Mouse (Mus musculus): ENCODE data around the gene Ascl1. TPM values are rescaled to one million over a fixed set of nuclear protein-coding genes. Genes with fewer than 3 reads are reported as not detected.

Ascl1 gene
- polyA plus RNA-seq, 1 experiment from 2014 or later, result 94.5 TPM

DNA sequence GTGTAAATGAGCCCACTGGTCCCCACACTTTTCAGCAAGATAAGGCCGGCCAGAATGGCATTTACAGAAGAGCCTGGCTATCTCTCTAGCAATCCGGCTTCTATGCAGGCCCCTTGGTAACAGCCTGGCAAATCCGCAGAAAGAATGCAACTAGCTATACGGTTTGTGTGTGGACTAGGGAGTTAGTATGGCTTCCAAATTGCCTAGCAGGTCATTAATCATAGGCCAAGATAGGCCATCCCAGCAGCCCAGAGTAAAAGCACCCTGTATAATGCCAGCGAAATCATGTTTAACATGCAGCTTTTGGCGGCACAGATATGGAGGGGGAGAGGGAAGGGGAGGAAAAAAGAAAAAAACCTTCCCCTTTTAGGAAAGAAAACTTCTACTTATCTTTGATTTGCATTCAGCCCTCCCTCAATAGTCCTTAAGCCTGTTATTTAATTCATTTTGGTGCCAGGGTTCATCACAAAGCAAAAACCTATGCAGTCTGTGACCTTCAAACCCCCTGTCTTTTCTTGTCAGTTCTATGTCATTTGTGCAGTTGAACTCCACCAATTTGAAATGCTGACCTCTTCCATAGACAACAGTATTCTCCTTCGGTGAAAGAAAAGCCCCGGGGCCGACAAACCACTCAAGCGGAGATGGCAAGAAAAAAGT, 19.9 kb downstream of the Ascl1 start:
- Histone ChIP-seq H3K27me3 (ENCODE audit: control insufficient read depth, insufficient read depth, low read length) (no peaks in the 10 kb centered on the region), H3K9me3 (ENCODE audit: control insufficient read depth, low read length) (no peaks in the 10 kb centered on the region), H3K9ac (ENCODE audit: low read length) (no peak overlapping the region), H3K27ac (ENCODE audit: low read depth, low read length) (peak overlapping the region; percentile 75), H3K4me1 (ENCODE audit: control insufficient read depth, insufficient read depth, low read length) (peaks cover 28% of the 10 kb centered on the region), H3K36me3 (ENCODE audit: control insufficient read depth, insufficient read depth, low read length) (no peaks in the 10 kb centered on the region), H3K4me3 (ENCODE audit: low read depth, low read length) (no peak overlapping the region), H3K4me2 (no peak overlapping the region)
- DNase-seq (ENCODE audit: low spot score, missing footprints) (peak; percentile 90), ATAC-seq (ENCODE audit: low FRiP score) (peak; percentile 85)
- WGBS, result 14% methylated on average over 10 of the region's 10 CpGs

DNA sequence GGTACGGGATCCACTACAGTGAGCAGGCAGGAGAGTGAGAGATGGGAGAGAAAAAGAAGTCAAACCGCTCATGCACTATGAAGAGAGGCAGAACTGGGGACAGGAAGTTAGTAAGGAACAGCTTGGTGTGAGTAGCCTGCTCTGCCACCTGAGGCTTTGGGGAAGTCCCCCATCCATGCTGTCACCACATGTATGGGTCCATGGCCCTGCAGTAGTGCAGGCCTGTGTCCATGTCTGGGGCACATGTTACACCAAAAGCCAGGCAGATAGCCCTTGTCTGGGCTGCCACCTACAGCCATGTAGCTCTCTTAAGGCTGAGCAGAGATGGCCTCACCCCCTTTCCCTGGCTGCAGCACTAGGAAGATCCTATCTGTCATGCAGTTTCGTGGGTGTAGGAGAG, 42.7 kb downstream of the Ascl1 start:
- Histone ChIP-seq H3K4me2 (no peak overlapping the region), H3K36me3 (ENCODE audit: control insufficient read depth, insufficient read depth, low read length) (no peaks in the 10 kb centered on the region), H3K4me3 (ENCODE audit: low read depth, low read length) (no peak overlapping the region), H3K9ac (ENCODE audit: low read length) (no peak overlapping the region), H3K27me3 (ENCODE audit: control insufficient read depth, insufficient read depth, low read length) (no peaks in the 10 kb centered on the region), H3K4me1 (ENCODE audit: control insufficient read depth, insufficient read depth, low read length) (peaks cover 23% of the 10 kb centered on the region), H3K27ac (ENCODE audit: low read depth, low read length) (no peak overlapping the region), H3K9me3 (ENCODE audit: control insufficient read depth, low read length) (no peaks in the 10 kb centered on the region)
- 98% methylated on average over 3 of the region's 3 CpGs for WGBS
- DNase-seq (ENCODE audit: low spot score, missing footprints) (peak; percentile 53), ATAC-seq (ENCODE audit: low FRiP score) (no peak)

DNA sequence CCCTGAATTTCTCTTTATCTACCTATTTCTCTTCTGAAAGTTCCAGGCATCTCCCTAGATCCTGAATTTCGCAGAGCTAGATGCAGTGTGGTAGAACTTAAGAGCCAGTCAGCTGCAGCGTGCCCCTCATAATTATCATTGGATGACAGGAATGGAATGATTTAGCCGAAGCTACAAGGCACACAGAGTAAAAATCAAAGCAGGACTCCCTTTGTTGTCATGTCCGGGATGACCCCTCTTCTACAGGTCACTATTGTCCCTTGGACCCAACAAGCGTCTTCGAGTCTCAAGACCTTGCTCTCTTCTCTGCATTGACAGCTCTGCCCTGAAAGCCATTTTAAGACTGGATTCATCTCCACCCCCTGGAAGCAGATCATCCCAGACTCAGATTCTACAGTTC, 44.1 kb downstream of the Ascl1 start:
- no peak overlapping the region for H3K27ac ChIP-seq (ENCODE audit: low read depth, low read length)
- peaks cover 23% of the 10 kb centered on the region for H3K4me1 ChIP-seq (ENCODE audit: control insufficient read depth, insufficient read depth, low read length)
- H3K36me3 ChIP-seq (ENCODE audit: control insufficient read depth, insufficient read depth, low read length), result no peaks in the 10 kb centered on the region
- H3K27me3 ChIP-seq (ENCODE audit: control insufficient read depth, insufficient read depth, low read length), result no peaks in the 10 kb centered on the region
- no peak overlapping the region for H3K4me2 ChIP-seq
- ATAC-seq (ENCODE audit: low FRiP score) (no peak), DNase-seq (ENCODE audit: low spot score, missing footprints) (peak; percentile 85)
- no peaks in the 10 kb centered on the region for H3K9me3 ChIP-seq (ENCODE audit: control insufficient read depth, low read length)
- no peak overlapping the region for H3K4me3 ChIP-seq (ENCODE audit: low read depth, low read length)
- no peak overlapping the region for H3K9ac ChIP-seq (ENCODE audit: low read length)
- 54% methylated on average over 6 of the region's 6 CpGs for WGBS

DNA sequence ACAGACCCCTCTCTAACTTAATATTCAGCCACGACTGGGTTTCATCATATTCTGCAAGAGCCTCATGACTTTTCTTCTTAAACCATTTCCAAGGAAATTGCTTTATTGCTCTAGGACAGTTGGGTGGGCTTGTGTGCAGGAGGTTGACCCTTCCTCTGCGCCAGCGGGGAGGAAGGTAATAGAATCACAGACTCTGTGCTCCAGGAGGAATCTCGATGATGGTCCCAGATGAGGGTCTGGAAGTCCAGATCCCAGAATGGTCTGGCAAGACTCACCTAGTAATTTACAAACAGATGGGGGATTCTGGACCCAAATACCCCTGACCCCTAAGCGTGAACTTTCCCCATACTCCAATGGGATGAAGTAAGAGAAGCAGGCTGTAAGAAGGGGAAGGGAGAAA, 45.2 kb downstream of the Ascl1 start:
- H3K4me3 ChIP-seq (ENCODE audit: low read depth, low read length), result no peak overlapping the region
- WGBS, result 27% methylated on average over 5 of the region's 5 CpGs
- no peak; the same call in 1 of the 2 replicates for ATAC-seq (ENCODE audit: low FRiP score)

DNA sequence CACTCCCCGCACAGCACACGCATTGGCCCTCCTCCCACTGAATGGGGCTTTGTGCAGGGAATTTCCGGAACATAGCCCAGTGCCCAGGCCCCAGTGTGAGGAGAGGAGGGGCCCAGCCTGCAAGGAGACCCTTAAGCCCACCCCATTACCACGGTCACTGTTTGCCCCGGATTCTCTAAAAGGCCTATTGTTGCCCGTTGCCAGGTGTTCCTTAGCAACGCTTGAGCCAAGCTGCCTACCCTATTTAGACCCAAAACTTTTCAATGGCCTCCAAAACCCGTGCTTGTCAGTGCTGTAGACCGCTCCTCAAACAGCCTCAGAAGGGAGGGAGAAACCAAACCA, 45.7 kb downstream of the Ascl1 start:
- Histone ChIP-seq H3K4me2 (peak overlapping the region; percentile 21), H3K36me3 (ENCODE audit: control insufficient read depth, insufficient read depth, low read length) (no peaks in the 10 kb centered on the region), H3K4me3 (ENCODE audit: low read depth, low read length) (no peak overlapping the region), H3K27me3 (ENCODE audit: control insufficient read depth, insufficient read depth, low read length) (no peaks in the 10 kb centered on the region), H3K9me3 (ENCODE audit: control insufficient read depth, low read length) (no peaks in the 10 kb centered on the region), H3K4me1 (ENCODE audit: control insufficient read depth, insufficient read depth, low read length) (peaks cover 23% of the 10 kb centered on the region), H3K27ac (ENCODE audit: low read depth, low read length) (peak overlapping the region; percentile 74; the same call in 1 of the 2 replicates), H3K9ac (ENCODE audit: low read length) (no peak overlapping the region)
- DNase-seq (ENCODE audit: low spot score, missing footprints), result peak; percentile 98
- under 1% methylated on average over 9 of the region's 9 CpGs for WGBS
- peak; percentile 99 for ATAC-seq (ENCODE audit: low FRiP score)

More for the DNA sequence above, 45.2 kb downstream of the Ascl1 start:
- no peak for DNase-seq (ENCODE audit: low spot score, missing footprints)
- H3K27me3 ChIP-seq (ENCODE audit: control insufficient read depth, insufficient read depth, low read length), result no peaks in the 10 kb centered on the region
- H3K27ac ChIP-seq (ENCODE audit: low read depth, low read length), result peak overlapping the region; percentile 74
- no peaks in the 10 kb centered on the region for H3K9me3 ChIP-seq (ENCODE audit: control insufficient read depth, low read length)
- no peak overlapping the region for H3K9ac ChIP-seq (ENCODE audit: low read length)
- peaks cover 23% of the 10 kb centered on the region for H3K4me1 ChIP-seq (ENCODE audit: control insufficient read depth, insufficient read depth, low read length)
- H3K36me3 ChIP-seq (ENCODE audit: control insufficient read depth, insufficient read depth, low read length), result no peaks in the 10 kb centered on the region
- H3K4me2 ChIP-seq, result peak overlapping the region; percentile 21

DNA sequence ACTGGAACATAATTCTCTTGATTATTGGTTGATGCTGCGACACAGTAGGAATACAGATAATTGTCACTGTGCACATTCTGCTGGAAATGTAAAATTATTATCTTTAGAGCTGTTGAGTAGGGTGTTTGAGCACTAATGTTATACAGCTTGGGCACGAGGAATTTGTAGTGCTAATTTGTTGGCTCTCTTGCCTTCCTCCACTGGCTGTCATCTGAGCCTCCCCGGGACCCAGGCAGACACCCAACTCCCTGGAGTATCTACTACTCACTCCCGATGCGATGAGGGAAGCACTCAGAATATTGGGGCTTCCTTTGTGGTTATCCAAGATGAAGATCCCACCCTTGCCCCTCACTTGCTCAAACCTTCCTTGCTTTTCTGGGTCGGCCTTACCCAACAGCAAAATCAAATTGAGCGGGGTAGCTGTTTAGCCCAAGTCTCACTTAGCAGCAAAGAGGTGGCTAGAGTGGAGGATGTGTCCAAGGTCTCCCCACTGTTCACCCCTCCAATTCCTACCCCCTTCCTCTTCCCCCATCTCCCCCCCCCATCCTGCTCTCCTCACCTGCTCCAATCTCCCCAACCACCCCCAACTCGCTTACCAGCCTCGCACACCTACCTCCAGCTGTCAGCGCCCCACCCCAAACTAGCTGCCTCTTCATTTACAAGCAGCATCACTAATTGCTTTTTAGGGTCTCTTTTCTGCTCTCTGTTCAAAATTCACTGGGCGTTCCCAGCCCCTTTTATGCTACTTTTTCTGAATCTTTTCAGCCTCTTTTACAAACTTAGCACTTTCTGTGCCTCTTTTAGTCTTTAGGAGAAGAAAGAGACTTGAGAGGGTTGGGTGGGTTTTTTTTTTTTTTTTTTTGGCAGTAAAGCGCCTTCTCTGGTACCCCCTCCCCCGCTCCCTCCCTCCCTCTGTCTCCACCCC, 46.4 kb downstream of the Ascl1 start:
- Histone ChIP-seq H3K27ac (ENCODE audit: low read depth, low read length) (peak overlapping the region; percentile 68), H3K4me3 (ENCODE audit: low read depth, low read length) (no peak overlapping the region), H3K9me3 (ENCODE audit: control insufficient read depth, low read length) (no peaks in the 10 kb centered on the region), H3K27me3 (ENCODE audit: control insufficient read depth, insufficient read depth, low read length) (no peaks in the 10 kb centered on the region), H3K36me3 (ENCODE audit: control insufficient read depth, insufficient read depth, low read length) (no peaks in the 10 kb centered on the region), H3K4me2 (peak overlapping the region; percentile 18), H3K4me1 (ENCODE audit: control insufficient read depth, insufficient read depth, low read length) (peaks cover 23% of the 10 kb centered on the region), H3K9ac (ENCODE audit: low read length) (no peak overlapping the region)
- ATAC-seq (ENCODE audit: low FRiP score), result peak; percentile 43
- 18% methylated on average over 13 of the region's 13 CpGs for WGBS
- peak; percentile 91 for DNase-seq (ENCODE audit: low spot score, missing footprints)

DNA sequence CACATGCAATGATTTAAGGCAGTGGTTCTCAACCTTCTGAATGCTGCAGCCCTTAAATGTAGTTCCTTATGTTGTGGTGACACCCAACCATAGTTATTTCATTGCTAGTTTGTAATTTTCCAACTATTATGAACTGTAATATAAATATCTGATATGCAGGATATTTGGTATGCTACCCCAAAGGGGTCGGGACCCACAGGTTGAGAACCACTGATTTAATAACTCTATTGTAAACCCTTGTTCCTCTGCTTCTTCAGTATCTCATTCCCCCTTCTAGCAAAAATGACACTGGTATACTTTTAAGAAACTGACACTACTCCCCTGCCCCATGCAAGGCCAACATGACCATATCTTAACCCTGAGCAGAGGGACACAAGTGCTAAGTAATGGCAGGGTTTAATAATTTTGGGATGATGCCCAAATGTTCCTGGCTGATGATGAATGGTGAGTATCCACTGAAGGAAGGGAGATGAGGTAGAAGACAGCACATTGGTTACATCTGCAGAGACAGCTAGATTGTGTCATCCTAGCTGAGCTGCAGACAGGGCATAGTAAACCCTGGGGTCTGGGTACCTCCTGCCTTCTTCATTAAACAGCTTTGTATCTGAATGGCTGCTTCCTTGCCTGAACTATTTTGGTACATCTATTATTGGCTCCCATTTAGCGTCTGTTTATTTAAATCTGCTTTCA, 47.2 kb downstream of the Ascl1 start:
- Histone ChIP-seq H3K9me3 (ENCODE audit: control insufficient read depth, low read length) (no peaks in the 10 kb centered on the region), H3K4me2 (no peak overlapping the region), H3K36me3 (ENCODE audit: control insufficient read depth, insufficient read depth, low read length) (no peaks in the 10 kb centered on the region), H3K9ac (ENCODE audit: low read length) (no peak overlapping the region), H3K27me3 (ENCODE audit: control insufficient read depth, insufficient read depth, low read length) (no peaks in the 10 kb centered on the region), H3K4me1 (ENCODE audit: control insufficient read depth, insufficient read depth, low read length) (peaks cover 23% of the 10 kb centered on the region), H3K4me3 (ENCODE audit: low read depth, low read length) (no peak overlapping the region), H3K27ac (ENCODE audit: low read depth, low read length) (peak overlapping the region; percentile 68)
- 80% methylated on average over 2 of the region's 2 CpGs for WGBS
- no peak for ATAC-seq (ENCODE audit: low FRiP score)
- DNase-seq (ENCODE audit: low spot score, missing footprints), result peak; percentile 84
